Mouse (Mus musculus) MEL (cell line): ENCODE data around the gene Inpp1. TPM values are rescaled to one million over a fixed set of nuclear protein-coding genes. Genes with fewer than 3 reads are reported as not detected.

Source experiments
- DNase-seq: peaks from one replicate; pipeline ENCODE4 v3.0.0; 2011; ENCODE audit warnings: low read depth, low spot score
- H3K27ac ChIP-seq: 2 replicates; pipeline ENCODE4 v1.5.1; 2012; ENCODE audit warnings: low read depth, mild to moderate bottlenecking, control low read depth, low read length, moderate library complexity; ENCODE audit not compliant: control insufficient read depth
- H3K27me3 ChIP-seq, 2 experiments: fragments of 150-350 bp in 1 of 2; sonication (generic) in 1 of 2; 2 replicates each; pipeline ENCODE4 v1.6.1; 2012; ENCODE audit warnings: low read length in 2 of 2, mild to moderate bottlenecking in 2 of 2, improper control_type of control experiment in 1 of 2, moderate library complexity in 1 of 2; ENCODE audit not compliant: insufficient read depth in 2 of 2, control insufficient read depth in 1 of 2
- H3K36me3 ChIP-seq, 2 experiments: 2 replicates each; pipeline ENCODE4 v1.6.1; 2012 to 2014; ENCODE audit warnings: low read length in 2 of 2, improper control_type of control experiment in 1 of 2, inconsistent platforms in 1 of 2, mild to moderate bottlenecking in 1 of 2; ENCODE audit not compliant: insufficient read depth in 2 of 2, control insufficient read depth in 1 of 2
- H3K4me1 ChIP-seq, 2 experiments: fragments of 150-350 bp in 1 of 2; sonication (generic) in 1 of 2; 2 replicates each; pipeline ENCODE4 v1.6.1; 2012; ENCODE audit warnings: low read length in 2 of 2, improper control_type of control experiment in 1 of 2, mild to moderate bottlenecking in 1 of 2; ENCODE audit not compliant: insufficient read depth in 2 of 2, control insufficient read depth in 1 of 2
- H3K4me3 ChIP-seq, 2 experiments: fragments of 150-350 bp in 1 of 2; sonication (generic) in 1 of 2; 2 replicates each; pipeline ENCODE4 v1.5.1; 2012; ENCODE audit warnings: low read depth in 2 of 2, low read length in 2 of 2, mild to moderate bottlenecking in 2 of 2, moderate library complexity in 2 of 2, control low read depth in 1 of 2, improper control_type of control experiment in 1 of 2; ENCODE audit not compliant: control insufficient read depth in 1 of 2, insufficient read depth in 1 of 2
- H3K79me2 ChIP-seq: 2 replicates; pipeline ENCODE4 v1.6.1; 2012; ENCODE audit warnings: mild to moderate bottlenecking, low read length, moderate library complexity; ENCODE audit not compliant: control insufficient read depth, poor library complexity, insufficient read depth
- H3K9ac ChIP-seq: 2 replicates; pipeline ENCODE4 v1.6.1; 2012; ENCODE audit warnings: low read depth, mild to moderate bottlenecking, control low read depth, low read length, moderate library complexity; ENCODE audit not compliant: control insufficient read depth, poor library complexity, severe bottlenecking
- H3K9me3 ChIP-seq: fragments of 150-350 bp; sonication (generic); replicated peaks from 2 replicates; pipeline ENCODE4 v1.6.1; 2012; ENCODE audit warnings: mild to moderate bottlenecking, low read length, improper control_type of control experiment, moderate library complexity; ENCODE audit not compliant: insufficient read depth
- BHLHE40 ChIP-seq: IDR thresholded peaks from 2 replicates; pipeline ENCODE4 v1.6.1; 2012; ENCODE audit warnings: low read depth, mild to moderate bottlenecking, inconsistent platforms, low read length, improper control_type of control experiment, borderline replicate concordance
- CHD1 ChIP-seq: IDR thresholded peaks from 2 replicates; pipeline ENCODE4 v1.6.1; 2012; ENCODE audit warnings: low read depth, mild to moderate bottlenecking, inconsistent platforms, low read length, improper control_type of control experiment
- CHD2 ChIP-seq: IDR thresholded peaks from 2 replicates; pipeline ENCODE4 v1.6.1; 2011; ENCODE audit warnings: low read length, improper control_type of control experiment
- CTCF ChIP-seq, 3 experiments: IDR thresholded peaks in 2 of 3; conservative IDR thresholded peaks in 1 of 3; 2 replicates each; pipeline ENCODE4 v1.5.1; 2011 to 2012; ENCODE audit warnings: low read length in 3 of 3, low read depth in 2 of 3, mild to moderate bottlenecking in 2 of 3, improper control_type of control experiment in 1 of 3, inconsistent platforms in 1 of 3, mixed read lengths in 1 of 3, moderate library complexity in 1 of 3; ENCODE audit not compliant: control insufficient read depth in 1 of 3, insufficient read depth in 1 of 3, poor library complexity in 1 of 3, severe bottlenecking in 1 of 3
- E2F4 ChIP-seq: IDR thresholded peaks from 2 replicates; pipeline ENCODE4 v1.6.1; 2011; ENCODE audit warnings: low read depth, low read length, improper control_type of control experiment, borderline replicate concordance
- ELF1 ChIP-seq: IDR thresholded peaks from 2 replicates; pipeline ENCODE4 v1.6.1; 2014; ENCODE audit warnings: low read depth, mild to moderate bottlenecking, inconsistent platforms, low read length, improper control_type of control experiment, moderate library complexity
- GABPA ChIP-seq: IDR thresholded peaks from 2 replicates; pipeline ENCODE4 v1.6.1; 2012; ENCODE audit warnings: low read depth, mild to moderate bottlenecking, inconsistent platforms, low read length, improper control_type of control experiment, moderate library complexity
- HCFC1 ChIP-seq: IDR thresholded peaks from 2 replicates; pipeline ENCODE4 v1.6.1; 2012; ENCODE audit warnings: low read depth, mild to moderate bottlenecking, inconsistent platforms, low read length, improper control_type of control experiment, moderate library complexity
- MAX ChIP-seq: IDR thresholded peaks from 2 replicates; pipeline ENCODE4 v1.6.1; 2011; ENCODE audit warnings: low read length, improper control_type of control experiment
- MAZ ChIP-seq: IDR thresholded peaks from 2 replicates; pipeline ENCODE4 v1.6.1; 2012; ENCODE audit warnings: low read depth, mild to moderate bottlenecking, inconsistent platforms, low read length, improper control_type of control experiment
- MEF2A ChIP-seq: IDR thresholded peaks from 2 replicates; pipeline ENCODE4 v1.6.1; 2014; ENCODE audit warnings: low read depth, mild to moderate bottlenecking, inconsistent platforms, low read length, improper control_type of control experiment; ENCODE audit not compliant: poor library complexity, insufficient replicate concordance, severe bottlenecking; ENCODE audit errors: extremely low read depth
- MXI1 ChIP-seq: IDR thresholded peaks from 2 replicates; pipeline ENCODE4 v1.6.1; 2011; ENCODE audit warnings: mild to moderate bottlenecking, low read depth, low read length, improper control_type of control experiment
- MYB ChIP-seq: IDR thresholded peaks from 2 replicates; pipeline ENCODE4 v1.6.1; 2011; ENCODE audit warnings: mild to moderate bottlenecking, low read depth, low read length, improper control_type of control experiment
- MYC ChIP-seq: IDR thresholded peaks from 2 replicates; pipeline ENCODE4 v1.6.1; 2011; ENCODE audit warnings: low read depth, mild to moderate bottlenecking, low read length, improper control_type of control experiment, moderate library complexity
- NELFE ChIP-seq: IDR thresholded peaks from 2 replicates; pipeline ENCODE4 v1.6.1; 2011; ENCODE audit warnings: low read depth, low read length, improper control_type of control experiment
- NRF1 ChIP-seq: IDR thresholded peaks from 2 replicates; pipeline ENCODE4 v1.6.1; 2014; ENCODE audit warnings: low read depth, mild to moderate bottlenecking, inconsistent platforms, low read length, improper control_type of control experiment, moderate library complexity; ENCODE audit not compliant: poor library complexity, insufficient read depth, severe bottlenecking
- POLR2AphosphoS5 ChIP-seq: IDR thresholded peaks from 2 replicates; pipeline ENCODE4 v1.6.1; 2012; ENCODE audit warnings: low read depth, borderline replicate concordance, mild to moderate bottlenecking, inconsistent platforms, low read length, moderate library complexity, mixed read lengths
- RCOR1 ChIP-seq: IDR thresholded peaks from 2 replicates; pipeline ENCODE4 v1.6.1; 2012; ENCODE audit warnings: low read depth, mild to moderate bottlenecking, inconsistent platforms, low read length, improper control_type of control experiment
- SIN3A ChIP-seq: IDR thresholded peaks from 2 replicates; pipeline ENCODE4 v1.6.1; 2012; ENCODE audit warnings: low read length, improper control_type of control experiment, inconsistent platforms
- SMC3 ChIP-seq: IDR thresholded peaks from 2 replicates; pipeline ENCODE4 v1.6.1; 2011; ENCODE audit warnings: low read depth, low read length, improper control_type of control experiment
- TAL1 ChIP-seq: IDR thresholded peaks from 2 replicates; pipeline ENCODE4 v1.6.1; 2012; ENCODE audit warnings: mild to moderate bottlenecking, inconsistent platforms, low read length, moderate library complexity, mixed read lengths
- UBTF ChIP-seq: IDR thresholded peaks from 2 replicates; pipeline ENCODE4 v1.6.1; 2012; ENCODE audit warnings: low read depth, mild to moderate bottlenecking, inconsistent platforms, low read length, improper control_type of control experiment, moderate library complexity, borderline replicate concordance; ENCODE audit not compliant: insufficient read depth
- USF1 ChIP-seq: IDR thresholded peaks from 2 replicates; pipeline ENCODE4 v1.6.1; 2014; ENCODE audit warnings: low read depth, mild to moderate bottlenecking, inconsistent platforms, low read length, improper control_type of control experiment, moderate library complexity
- USF2 ChIP-seq, 2 experiments: IDR thresholded peaks; 2 replicates each; pipeline ENCODE4 v1.6.1; 2011 to 2012; ENCODE audit warnings: improper control_type of control experiment in 2 of 2, low read length in 2 of 2, borderline replicate concordance in 1 of 2, inconsistent platforms in 1 of 2, low read depth in 1 of 2, mild to moderate bottlenecking in 1 of 2; ENCODE audit not compliant: insufficient read depth in 1 of 2
- ZKSCAN1 ChIP-seq: IDR thresholded peaks from 2 replicates; pipeline ENCODE4 v1.6.1; 2012; ENCODE audit warnings: low read depth, mild to moderate bottlenecking, inconsistent platforms, low read length, improper control_type of control experiment, moderate library complexity
- ZMIZ1 ChIP-seq: IDR thresholded peaks from 2 replicates; pipeline ENCODE4 v1.6.1; 2012; ENCODE audit warnings: low read depth, mild to moderate bottlenecking, inconsistent platforms, low read length, improper control_type of control experiment, moderate library complexity
- ZNF384 ChIP-seq: IDR thresholded peaks from 2 replicates; pipeline ENCODE4 v1.6.1; 2012; ENCODE audit warnings: low read depth, mild to moderate bottlenecking, inconsistent platforms, low read length, improper control_type of control experiment
- polyA plus RNA-seq, 2 experiments: library from polyadenylated mRNA; stranded (reverse) in 1 of 2; unstranded in 1 of 2; fragments of >175 nt in 1 of 2; fragments of >200 nt in 1 of 2; gene quantifications; 2 replicates each; pipeline versions ENCODE4 v1.2.1 to v1.2.4; 2012; ENCODE audit warnings: low replicate concordance in 2 of 2, low read depth in 1 of 2; ENCODE audit not compliant: insufficient read length in 2 of 2, insufficient read depth in 1 of 2, missing spikeins in 1 of 2
- total RNA-seq: library from RNA; depleted of rRNA; stranded (reverse); fragments of 300-350 nt; gene quantifications from 2 replicates; pipeline ENCODE4 v1.2.3, GENCODE M21; 2012

The Inpp1 gene
- total and polyA plus RNA-seq, 3 experiments, result 0.96 to 5.9 TPM; not detected in 1

DNA sequence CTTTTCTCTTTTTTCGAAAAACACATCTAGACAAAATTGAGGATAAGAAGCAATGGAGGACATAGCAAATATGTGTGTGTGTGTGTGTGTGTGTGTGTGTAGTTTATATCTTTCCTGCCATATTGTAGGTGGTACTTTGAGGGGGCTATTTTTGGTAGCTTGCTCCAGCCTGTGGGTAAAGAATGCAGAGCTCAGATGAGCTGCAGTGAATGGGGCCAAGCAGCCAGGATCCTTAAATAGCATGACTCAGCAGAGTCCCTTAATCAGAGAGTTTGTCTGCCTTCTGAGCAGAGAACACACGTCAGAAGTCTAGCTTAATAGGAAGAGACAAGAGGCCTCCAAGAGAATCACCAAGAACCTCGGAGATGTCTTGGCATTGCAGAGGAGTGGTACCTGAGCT is 64.8 kb downstream of the Inpp1 start (continued):
- no peak for TF ChIP-seq USF2 (IDR thresholded peaks at IDR 0.05; ENCODE audit: borderline replicate concordance in 1 of 2, insufficient read depth in 1 of 2, low read depth in 1 of 2, low read length in 2 of 2)
- no peak for TF ChIP-seq NELFE
- TF ChIP-seq USF1, result no peak
- TF ChIP-seq RCOR1, result 0 out of 2 replicates have a peak, but pooled peaks have one; percentile 13
- TF ChIP-seq ZNF384, result no peak
- no peak for TF ChIP-seq MYB
- TF ChIP-seq SIN3A, result no peak
- TF ChIP-seq ZMIZ1, result no peak
- TF ChIP-seq TAL1, result peak; percentile 32; the same call in 1 of the 2 replicates
- TF ChIP-seq BHLHE40, result no peak
- no peak for TF ChIP-seq CHD2
- no peak for TF ChIP-seq MAZ
- no peak for TF ChIP-seq ELF1
- no peak for TF ChIP-seq SMC3
- no peak for TF ChIP-seq POLR2AphosphoS5
- TF ChIP-seq MEF2A, result peak; percentile 65; the same call in 1 of the 2 replicates
- TF ChIP-seq NRF1, result no peak
- TF ChIP-seq E2F4, result no peak
- no peak for TF ChIP-seq MYC
- no peak for TF ChIP-seq MAX
- no peak for TF ChIP-seq HCFC1
- no peak for TF ChIP-seq CTCF (IDR thresholded peaks at IDR 0.05 in 2 of 3, conservative IDR thresholded peaks at IDR 0.05 in 1 of 3; ENCODE audit: control insufficient read depth in 1 of 3, insufficient read depth in 1 of 3, low read depth in 2 of 3, low read length in 3 of 3, poor library complexity in 1 of 3, severe bottlenecking in 1 of 3)

DNA sequence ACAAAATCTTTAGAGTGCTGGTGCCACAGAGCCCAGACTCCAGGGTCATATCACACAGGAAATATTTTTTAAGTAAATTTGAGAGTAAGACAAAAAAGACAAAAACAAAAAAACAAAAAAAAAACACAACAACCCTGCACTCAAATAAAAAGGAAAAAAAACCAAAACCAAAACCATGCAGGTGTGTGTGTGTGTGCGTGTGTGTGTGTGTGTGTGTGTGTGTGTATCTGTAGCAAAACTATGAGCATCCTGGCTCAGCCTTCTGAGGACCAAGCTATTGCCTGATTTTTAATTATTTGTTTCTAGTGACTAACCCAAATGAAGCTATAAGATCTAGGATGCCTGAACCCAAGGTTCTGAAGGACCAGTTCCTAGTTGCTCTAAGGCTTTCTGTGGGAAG is 65.9 kb downstream of the Inpp1 start:
- Histone ChIP-seq H3K4me1 (peaks cover 8 to 9% of the 10 kb centered on the region in 2 experiments), H3K9ac (no peak overlapping the region)
- TF ChIP-seq E2F4 (no peak), CHD1 (no peak), UBTF (no peak), HCFC1 (no peak), USF1 (no peak), MYC (no peak), NRF1 (no peak), GABPA (no peak), MXI1 (no peak), SIN3A (no peak), USF2 (IDR thresholded peaks at IDR 0.05; ENCODE audit: borderline replicate concordance in 1 of 2, insufficient read depth in 1 of 2, low read depth in 1 of 2, low read length in 2 of 2) (no peak), ZNF384 (no peak), BHLHE40 (no peak), MEF2A (no peak), ZKSCAN1 (no peak), NELFE (no peak), MAZ (no peak), ZMIZ1 (no peak)

More for the DNA sequence above, 65.9 kb downstream of the Inpp1 start:
- no peak for DNase-seq
- Histone ChIP-seq H3K27ac (no peak overlapping the region), H3K27me3 (no peaks in the 10 kb centered on the region), H3K79me2 (no peaks in the 10 kb centered on the region), H3K36me3 (peaks cover 0 to 9% of the 10 kb centered on the region in 2 experiments; a peak in 2 of 4 replicates), H3K9me3 (no peaks in the 10 kb centered on the region), H3K4me3 (no peak overlapping the region)
